Mouse (Mus musculus) bone marrow, adult 2 months (tissue): ENCODE measurements around the gene Xrcc4.

Experiments
- CTCF ChIP-seq: fragments of 200-500 bp; IDR thresholded peaks from 2 replicates; pipeline ENCODE4 v1.5.1; 2011; ENCODE audit warnings: low read length, control low read depth; ENCODE audit not compliant: control insufficient read depth, insufficient read depth
- POLR2A ChIP-seq: fragments of 200-500 bp; IDR thresholded peaks from 2 replicates; pipeline ENCODE4 v1.6.1; 2011; ENCODE audit warnings: low read depth, mild to moderate bottlenecking, control low read depth, low read length, borderline replicate concordance; ENCODE audit not compliant: control insufficient read depth

DNA sequence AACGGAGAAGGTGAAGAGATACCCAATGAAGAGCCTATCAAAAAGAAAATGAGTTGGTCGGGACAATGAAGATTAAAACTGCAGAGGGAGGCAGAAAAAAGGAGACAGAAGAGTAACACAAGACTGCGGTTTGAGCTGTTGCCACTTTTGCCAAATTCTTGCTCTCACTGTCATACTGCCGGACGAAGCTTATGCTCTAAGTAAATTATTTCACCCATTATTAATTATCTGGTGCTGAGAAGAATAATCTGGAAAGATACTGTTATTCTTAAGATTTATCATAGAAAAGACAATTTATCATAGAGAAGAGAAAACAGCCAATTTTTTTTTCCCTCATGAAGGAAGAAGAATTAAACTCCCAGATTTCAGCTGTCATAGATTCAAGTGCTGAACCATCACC lies 235.3 kb downstream of the Xrcc4 start:
- TF ChIP-seq POLR2A (no peak), CTCF (no peak)
